Mouse (Mus musculus): ENCODE measurements around the gene Ninj1. TPM values are rescaled to one million over a fixed set of nuclear protein-coding genes. Genes with fewer than 3 reads are reported as not detected.

Gene Ninj1
- polyA plus RNA-seq, 1 experiment = 222 TPM

- H3K4me3 ChIP-seq (replicated peaks; ENCODE audit: extremely low read depth, low read depth, low read length) = no peak overlapping the region
- H3K4me1 ChIP-seq (ENCODE audit: control insufficient read depth, insufficient read depth, low read length) = no peaks in the 10 kb centered on the region
- WGBS = 86% methylated on average over 7 of the region's 7 CpGs
- TF ChIP-seq POLR2A (IDR thresholded peaks at IDR 0.05; ENCODE audit: borderline replicate concordance, extremely low read depth, low read depth, low read length) = no peak
- TF ChIP-seq CTCF (IDR thresholded peaks at IDR 0.05; ENCODE audit: insufficient read depth, low read length) = no peak
- DNase-seq = no peak
These were observed 12.6 kb downstream of the Ninj1 start for GRCm38 (mm10) chr13:49199891-49200290.

- no peak for DNase-seq
- H3K4me3 ChIP-seq (replicated peaks; ENCODE audit: extremely low read depth, low read depth, low read length) = no peak overlapping the region
- 77% methylated on average over 13 of the region's 13 CpGs for WGBS
- TF ChIP-seq POLR2A (IDR thresholded peaks at IDR 0.05; ENCODE audit: borderline replicate concordance, extremely low read depth, low read depth, low read length) (no peak), CTCF (IDR thresholded peaks at IDR 0.05; ENCODE audit: insufficient read depth, low read length) (no peak)
- no peaks in the 10 kb centered on the region for H3K4me1 ChIP-seq (ENCODE audit: control insufficient read depth, insufficient read depth, low read length)
These were observed 13.4 kb downstream of the Ninj1 start for GRCm38 (mm10) chr13:49200688-49201087.

GRCm38 (mm10) chr13:49202556-49202955 lies 15.3 kb downstream of the Ninj1 start:
- 94% methylated on average over 7 of the region's 7 CpGs for WGBS
- DNase-seq = no peak
- no peaks in the 10 kb centered on the region for H3K4me1 ChIP-seq (ENCODE audit: control insufficient read depth, insufficient read depth, low read length)
- no peak overlapping the region for H3K4me3 ChIP-seq (replicated peaks; ENCODE audit: extremely low read depth, low read depth, low read length)
- TF ChIP-seq CTCF (IDR thresholded peaks at IDR 0.05; ENCODE audit: insufficient read depth, low read length) (no peak), POLR2A (IDR thresholded peaks at IDR 0.05; ENCODE audit: borderline replicate concordance, extremely low read depth, low read depth, low read length) (no peak)

- DNase-seq = peak; percentile 77
- 42% methylated on average over 13 of the region's 13 CpGs for WGBS
- no peak for TF ChIP-seq POLR2A (IDR thresholded peaks at IDR 0.05; ENCODE audit: borderline replicate concordance, extremely low read depth, low read depth, low read length)
- TF ChIP-seq CTCF (IDR thresholded peaks at IDR 0.05; ENCODE audit: insufficient read depth, low read length) = peak; percentile 81
- H3K4me1 ChIP-seq (ENCODE audit: control insufficient read depth, insufficient read depth, low read length) = no peaks in the 10 kb centered on the region
- no peak overlapping the region for H3K4me3 ChIP-seq (replicated peaks; ENCODE audit: extremely low read depth, low read depth, low read length)
These were observed 18.2 kb downstream of the Ninj1 start for GRCm38 (mm10) chr13:49205381-49205998.

- 96% methylated on average over 2 of the region's 2 CpGs for WGBS
- no peak for DNase-seq
These were observed 19.1 kb downstream of the Ninj1 start for GRCm38 (mm10) chr13:49206341-49206740.

GRCm38 (mm10) chr13:49209306-49209705 lies 22.0 kb downstream of the Ninj1 start:
- no peak for DNase-seq
- 63% methylated on average over 7 of the region's 7 CpGs for WGBS
- Histone ChIP-seq H3K4me1 (ENCODE audit: control insufficient read depth, insufficient read depth, low read length) (peaks cover 10% of the 10 kb centered on the region), H3K4me3 (replicated peaks; ENCODE audit: extremely low read depth, low read depth, low read length) (no peak overlapping the region)
- TF ChIP-seq CTCF (IDR thresholded peaks at IDR 0.05; ENCODE audit: insufficient read depth, low read length) = no peak
- no peak for TF ChIP-seq POLR2A (IDR thresholded peaks at IDR 0.05; ENCODE audit: borderline replicate concordance, extremely low read depth, low read depth, low read length)

More at GRCm38 (mm10) chr13:49206341-49206740, 19.1 kb downstream of the Ninj1 start:
- TF ChIP-seq POLR2A (IDR thresholded peaks at IDR 0.05; ENCODE audit: borderline replicate concordance, extremely low read depth, low read depth, low read length) = no peak
- TF ChIP-seq CTCF (IDR thresholded peaks at IDR 0.05; ENCODE audit: insufficient read depth, low read length) = no peak
- no peak overlapping the region for H3K4me3 ChIP-seq (replicated peaks; ENCODE audit: extremely low read depth, low read depth, low read length)
- H3K4me1 ChIP-seq (ENCODE audit: control insufficient read depth, insufficient read depth, low read length) = no peaks in the 10 kb centered on the region

GRCm38 (mm10) chr13:49212711-49213500 lies 25.6 kb downstream of the Ninj1 start:
- TF ChIP-seq CTCF (IDR thresholded peaks at IDR 0.05; ENCODE audit: insufficient read depth, low read length) (no peak), POLR2A (IDR thresholded peaks at IDR 0.05; ENCODE audit: borderline replicate concordance, extremely low read depth, low read depth, low read length) (no peak)
- no peak overlapping the region for H3K4me3 ChIP-seq (replicated peaks; ENCODE audit: extremely low read depth, low read depth, low read length)
- 78% methylated on average over 4 of the region's 4 CpGs for WGBS
- no peak for DNase-seq
- H3K4me1 ChIP-seq (ENCODE audit: control insufficient read depth, insufficient read depth, low read length) = peaks cover 19% of the 10 kb centered on the region

GRCm38 (mm10) chr13:49213531-49213932 lies 26.2 kb downstream of the Ninj1 start:
- DNase-seq = peak; percentile 39
- peaks cover 19% of the 10 kb centered on the region for H3K4me1 ChIP-seq (ENCODE audit: control insufficient read depth, insufficient read depth, low read length)
- WGBS = 33% methylated on average over 4 of the region's 4 CpGs

GRCm38 (mm10) chr13:49214454-49214853 lies 27.2 kb downstream of the Ninj1 start:
- WGBS = 67% methylated on average over 3 of the region's 3 CpGs
- Histone ChIP-seq H3K4me3 (replicated peaks; ENCODE audit: extremely low read depth, low read depth, low read length) (no peak overlapping the region), H3K4me1 (ENCODE audit: control insufficient read depth, insufficient read depth, low read length) (peaks cover 19% of the 10 kb centered on the region)
- DNase-seq = no peak
- TF ChIP-seq CTCF (IDR thresholded peaks at IDR 0.05; ENCODE audit: insufficient read depth, low read length) (no peak), POLR2A (IDR thresholded peaks at IDR 0.05; ENCODE audit: borderline replicate concordance, extremely low read depth, low read depth, low read length) (no peak)

More at GRCm38 (mm10) chr13:49213531-49213932, 26.2 kb downstream of the Ninj1 start:
- no peak for TF ChIP-seq POLR2A (IDR thresholded peaks at IDR 0.05; ENCODE audit: borderline replicate concordance, extremely low read depth, low read depth, low read length)
- no peak for TF ChIP-seq CTCF (IDR thresholded peaks at IDR 0.05; ENCODE audit: insufficient read depth, low read length)
- H3K4me3 ChIP-seq (replicated peaks; ENCODE audit: extremely low read depth, low read depth, low read length) = no peak overlapping the region

All from lung, adult 2 months (tissue).